8 mouse cellular contexts compared by ENCODE assay signal in the genomic region with DNA sequence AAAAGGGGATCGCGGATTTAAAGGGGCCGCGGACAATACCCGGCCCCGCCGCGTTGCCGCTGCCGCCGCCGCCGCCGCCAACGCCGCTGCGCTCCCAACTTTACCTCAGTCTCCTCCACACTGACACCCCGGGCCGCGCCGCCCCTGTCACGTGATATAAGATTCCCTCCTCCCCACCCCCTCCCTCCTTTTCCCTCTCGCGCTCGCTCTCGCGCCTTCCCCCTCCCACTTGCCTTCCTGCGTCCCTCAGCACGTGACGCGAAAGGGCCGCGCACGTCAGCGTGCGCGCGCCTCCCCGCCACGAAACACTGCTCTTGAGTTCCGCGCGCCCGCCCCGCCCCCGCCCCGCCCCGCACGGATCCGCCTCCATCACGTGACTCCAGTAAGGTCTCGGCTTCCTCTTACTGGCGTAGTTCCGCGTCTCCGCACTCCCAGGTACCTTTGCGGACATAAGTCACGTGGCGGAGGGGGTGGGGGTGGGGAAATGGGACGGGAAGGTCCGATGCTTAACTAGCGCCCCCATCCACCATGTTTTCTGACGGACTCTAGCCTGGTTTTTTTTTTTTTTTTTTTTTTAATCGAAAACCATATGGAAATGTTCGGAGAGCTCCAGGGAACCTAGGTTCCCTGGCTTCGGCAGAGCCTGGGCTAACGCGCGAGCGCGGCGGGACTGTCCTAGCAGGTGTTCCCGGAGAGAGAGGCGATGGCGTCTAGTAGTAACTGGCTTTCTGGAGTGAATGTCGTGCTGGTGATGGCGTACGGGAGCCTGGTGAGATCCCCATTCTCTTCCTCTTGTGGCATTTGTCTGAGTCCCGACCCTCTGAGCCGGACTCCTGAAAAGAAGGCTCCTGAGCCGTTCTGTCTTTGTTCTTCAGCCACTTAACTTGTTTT. TPM values are rescaled to one million over a fixed set of nuclear protein-coding genes. Genes with fewer than 3 reads are reported as not detected.
DNase-seq lines count a peak whose midpoint lies in the region; ATAC-seq and TF ChIP-seq lines count a peak whose summit lies in the region.

Gene Ubap2l, minus strand, starts transcription at position 278 of the 891 bp plus-strand sequence.

- H3ac ChIP-seq in C2C12 (ENCODE audit: control insufficient read depth, insufficient read length, low read depth) = peak within 1 kb of the TSS; percentile 98
- peak within 1 kb of the TSS; percentile 85 for H3ac ChIP-seq in myocyte (ENCODE audit: control insufficient read depth, insufficient read length)

- H3K4me1 ChIP-seq in erythroblast, embryonic 14.5 days (ENCODE audit: control insufficient read depth) = peaks cover 41% of the 10 kb centered on the region
- H3K4me1 ChIP-seq in heart, embryonic 11.5 days (ENCODE audit: control insufficient read depth, insufficient read depth, low read length) = peaks cover 12% of the 10 kb centered on the region
- H3K4me1 ChIP-seq in kidney, embryonic 16.5 days (ENCODE audit: insufficient read depth, low read length) = peaks cover 25% of the 10 kb centered on the region
- H3K4me1 ChIP-seq in liver, adult 2 months (ENCODE audit: control insufficient read depth, insufficient read depth, low read length) = peaks cover 12% of the 10 kb centered on the region; the same call in 1 of the 2 replicates

- WGBS in heart, embryonic 11.5 days (ENCODE audit: insufficient replicate concordance) = under 1% methylated on average over 79 of the region's 81 CpGs
- WGBS in kidney, embryonic 16.5 days = under 1% methylated on average over 49 of the region's 81 CpGs
- under 1% methylated on average over 80 of the region's 81 CpGs for WGBS in liver, adult 2 months

- H3K9ac ChIP-seq in heart, embryonic 11.5 days (ENCODE audit: low read depth, low read length) = peak within 1 kb of the TSS; percentile 98
- peak within 1 kb of the TSS; percentile 96 for H3K9ac ChIP-seq in kidney, embryonic 16.5 days (replicated peaks; ENCODE audit: low read length)
- peak within 1 kb of the TSS; percentile 96 for H3K9ac ChIP-seq in liver, adult 2 months (ENCODE audit: low read depth, low read length)

- H3K36me3 ChIP-seq in C2C12 (ENCODE audit: control insufficient read depth, insufficient read depth) = peaks cover 54% of the 10 kb centered on the region
- H3K36me3 ChIP-seq in erythroblast, embryonic 14.5 days (ENCODE audit: control insufficient read depth) = peaks cover 49% of the 10 kb centered on the region
- H3K36me3 ChIP-seq in heart, embryonic 11.5 days (ENCODE audit: control insufficient read depth, insufficient read depth, low read length) = peaks cover 12% of the 10 kb centered on the region; the same call in 1 of the 2 replicates
- peaks cover 24% of the 10 kb centered on the region; the same call in 1 of the 2 replicates for H3K36me3 ChIP-seq in kidney, embryonic 16.5 days (ENCODE audit: insufficient read depth, low read length)
- H3K36me3 ChIP-seq in liver, adult 2 months (ENCODE audit: control insufficient read depth, insufficient read depth, low read length) = peaks cover 21% of the 10 kb centered on the region
- H3K36me3 ChIP-seq in myocyte (ENCODE audit: control insufficient read depth, insufficient read depth) = peaks cover 25% of the 10 kb centered on the region
- peaks cover 7% of the 10 kb centered on the region; the same call in 1 of the 2 replicates for H3K36me3 ChIP-seq in splenic B cell, adult 2 months (ENCODE audit: control insufficient read depth, insufficient read depth, low read length, poor library complexity, severe bottlenecking)

- peak; percentile 84 for TF ChIP-seq POLR2A in brain, embryonic 14.5 days (IDR thresholded peaks at IDR 0.05; ENCODE audit: borderline replicate concordance, extremely low read depth, insufficient read depth, insufficient read length, poor library complexity, severe bottlenecking)
- TF ChIP-seq POLR2A in liver, adult 2 months (IDR thresholded peaks at IDR 0.05; ENCODE audit: extremely low read depth, insufficient read depth, low read length) = peak; percentile 79
- TF ChIP-seq POLR2A in myocyte (IDR thresholded peaks at IDR 0.05; ENCODE audit: insufficient read length, low read depth) = peak; percentile 83

- ATAC-seq in heart, embryonic 11.5 days (replicated peaks; ENCODE audit: insufficient number of reproducible peaks, low FRiP score, low TSS enrichment) = peak; percentile 95
- peak; percentile 96 for ATAC-seq in kidney, embryonic 16.5 days (ENCODE audit: low FRiP score, low TSS enrichment)

- no peaks in the 10 kb centered on the region for H3K9me3 ChIP-seq in erythroblast, embryonic 14.5 days (ENCODE audit: control insufficient read depth, low read length)
- H3K9me3 ChIP-seq in heart, embryonic 11.5 days (replicated peaks; ENCODE audit: control insufficient read depth, low read length) = no peaks in the 10 kb centered on the region
- no peaks in the 10 kb centered on the region for H3K9me3 ChIP-seq in kidney, embryonic 16.5 days (ENCODE audit: low read length)

- peak within 1 kb of the TSS; percentile 79 for H3K4me2 ChIP-seq in heart, embryonic 11.5 days
- peak within 1 kb of the TSS; percentile 75 for H3K4me2 ChIP-seq in kidney, embryonic 16.5 days (replicated peaks; ENCODE audit: low read depth, low read length)
- H3K4me2 ChIP-seq in myocyte (ENCODE audit: low read depth) = peak within 1 kb of the TSS; percentile 87

- H3K27me3 ChIP-seq in C2C12 (ENCODE audit: control insufficient read depth, insufficient read depth, insufficient read length) (no peaks in the 10 kb centered on the region), myocyte (ENCODE audit: control insufficient read depth, insufficient read depth, insufficient read length) (no peaks in the 10 kb centered on the region)
- H3K27me3 ChIP-seq in erythroblast, embryonic 14.5 days (ENCODE audit: control insufficient read depth) = no peaks in the 10 kb centered on the region
- H3K27me3 ChIP-seq in heart, embryonic 11.5 days (ENCODE audit: control insufficient read depth, insufficient read depth, low read length) = no peaks in the 10 kb centered on the region
- H3K27me3 ChIP-seq in kidney, embryonic 16.5 days (ENCODE audit: insufficient read depth, low read length) = no peaks in the 10 kb centered on the region
- no peaks in the 10 kb centered on the region for H3K27me3 ChIP-seq in liver, adult 2 months (ENCODE audit: control insufficient read depth, insufficient read depth, low read length)
- H3K27me3 ChIP-seq in splenic B cell, adult 2 months (ENCODE audit: control insufficient read depth, insufficient read depth, low read length, poor library complexity, severe bottlenecking) = no peaks in the 10 kb centered on the region

- H3K4me3 ChIP-seq in C2C12 (ENCODE audit: insufficient read depth, poor library complexity, severe bottlenecking) (peak within 1 kb of the TSS; percentile 86), myocyte (peak within 1 kb of the TSS; percentile 96)
- H3K4me3 ChIP-seq in erythroblast, embryonic 14.5 days (replicated peaks) = peak within 1 kb of the TSS; percentile 93
- peak within 1 kb of the TSS; percentile 87 for H3K4me3 ChIP-seq in heart, embryonic 11.5 days (ENCODE audit: low read depth, low read length)
- peak within 1 kb of the TSS; percentile 74 for H3K4me3 ChIP-seq in kidney, embryonic 16.5 days (ENCODE audit: low read length)
- H3K4me3 ChIP-seq in liver, adult 2 months (ENCODE audit: insufficient read depth, low read depth, low read length) = peak within 1 kb of the TSS; percentile 99

- DNase-seq in brain, embryonic 14.5 days (ENCODE audit: low read depth) = peak; percentile 100
- DNase-seq in liver, adult 2 months (ENCODE audit: extremely low read depth, low read depth, low spot score) = peak; percentile 92
- DNase-seq in splenic B cell, adult 2 months (ENCODE audit: low read depth, low spot score) = peak; percentile 99

- H3K27ac ChIP-seq in heart, embryonic 11.5 days (ENCODE audit: low read depth, low read length) = peak within 1 kb of the TSS; percentile 97
- H3K27ac ChIP-seq in kidney, embryonic 16.5 days (ENCODE audit: low read length) = peak within 1 kb of the TSS; percentile 98
- peak within 1 kb of the TSS; percentile 87 for H3K27ac ChIP-seq in liver, adult 2 months (replicated peaks; ENCODE audit: insufficient read depth, low read depth, low read length)

- peaks cover 85% of the 10 kb centered on the region for H3K79me2 ChIP-seq in C2C12 (ENCODE audit: control insufficient read depth, insufficient read depth)
- peaks cover 15% of the 10 kb centered on the region for H3K79me2 ChIP-seq in liver, adult 2 months (ENCODE audit: control insufficient read depth, insufficient read depth, low read length)
- peaks cover 72% of the 10 kb centered on the region for H3K79me2 ChIP-seq in myocyte (ENCODE audit: control insufficient read depth, insufficient read depth)

- H3K79me3 ChIP-seq in C2C12 (ENCODE audit: low read depth) = peaks cover 69% of the 10 kb centered on the region

- TF ChIP-seq CTCF in C2C12 (IDR thresholded peaks at IDR 0.05; ENCODE audit: control insufficient read depth, insufficient read depth, insufficient read length) = no peak
- TF ChIP-seq CTCF in brain, embryonic 14.5 days (IDR thresholded peaks at IDR 0.05; ENCODE audit: borderline replicate concordance, extremely low read depth, insufficient read depth, insufficient read length) = no peak
- no peak for TF ChIP-seq CTCF in liver, adult 2 months (IDR thresholded peaks at IDR 0.05; ENCODE audit: low read depth, low read length)

TF ChIP-seq in C2C12, 6 proteins besides CTCF, POLR2A, EP300 and RAD21:
- peak; percentile 52 for TF ChIP-seq MAX (IDR thresholded peaks at IDR 0.05)
- TF ChIP-seq MYOG (IDR thresholded peaks at IDR 0.05; ENCODE audit: control insufficient read depth, extremely low read depth, insufficient read length) = no peak
- peak; percentile 94 for TF ChIP-seq USF1 (IDR thresholded peaks at IDR 0.05; ENCODE audit: low read depth)

TF ChIP-seq in myocyte, 11 proteins besides CTCF, POLR2A, EP300 and RAD21:
- TF ChIP-seq E2F4 (IDR thresholded peaks at IDR 0.05; ENCODE audit: insufficient read depth) (peak; percentile 39), POLR2AphosphoS2 (IDR thresholded peaks at IDR 0.05; ENCODE audit: insufficient read length, low read depth) (peak; percentile 70), TCF12 (IDR thresholded peaks at IDR 0.05; ENCODE audit: insufficient read depth, poor library complexity, severe bottlenecking) (no peak), USF1 (IDR thresholded peaks at IDR 0.05; ENCODE audit: low read depth) (peak; percentile 91)

RNA-seq across cellular contexts. Expression of gene Ubap2l, which starts in this region (rescaled TPM):
- polyA plus RNA-seq in C2C12 (2012; fragmentation: generic; extraction: Trizol) (110 TPM), myocyte (2012; fragmentation: generic; extraction: Trizol) (77.5 TPM)
- polyA plus RNA-seq in brain, embryonic 14.5 days (2012; rRNA removed) = 155 and 184 TPM in 2 replicates
- polyA plus RNA-seq in erythroblast, embryonic 14.5 days (2012) = 11.0 and 11.4 TPM in 2 replicates
- polyA plus RNA-seq in heart, embryonic 11.5 days (2014; fragmentation: Nextera tagmentation; extraction: Ambion mirVana) = 186 and 195 TPM in 2 replicates
- polyA plus RNA-seq in kidney, embryonic 16.5 days (2015; fragmentation: Nextera tagmentation; extraction: Ambion mirVana) = 152 and 198 TPM in 2 replicates
- 32.6 and 36.5 TPM in 2 replicates for total RNA-seq in liver, adult 2 months (2014; rRNA removed)
- 37.7 and 46.3 TPM in 2 replicates for polyA plus RNA-seq in liver, adult 2 months (2012; rRNA removed)

Comparison
In these comparisons a context has a peak if more than half of its experiments do, and no peak if none do; other contexts are left out.
1. Peak in every context shown above with its lines: DNase-seq, ATAC-seq, H3K4me3 ChIP-seq and H3K27ac ChIP-seq.